Mouse (Mus musculus) C2C12 (cell line): ENCODE measurements around the gene Stk10.

ENCODE experiments used
- CTCF ChIP-seq: IDR thresholded peaks from one replicate; pipeline ENCODE4 v1.5.1; 2011; ENCODE audit not compliant: control insufficient read depth, insufficient read depth, insufficient read length
- FOSL1 ChIP-seq: IDR thresholded peaks from one replicate; pipeline ENCODE4 v1.8.0; 2011; ENCODE audit warnings: mild to moderate bottlenecking, low read length; ENCODE audit not compliant: poor library complexity, insufficient read depth, severe bottlenecking
- USF1 ChIP-seq: IDR thresholded peaks from one replicate; pipeline ENCODE4 v1.6.1; 2011; ENCODE audit warnings: low read depth, mild to moderate bottlenecking, control low read depth, moderate library complexity

DNA sequence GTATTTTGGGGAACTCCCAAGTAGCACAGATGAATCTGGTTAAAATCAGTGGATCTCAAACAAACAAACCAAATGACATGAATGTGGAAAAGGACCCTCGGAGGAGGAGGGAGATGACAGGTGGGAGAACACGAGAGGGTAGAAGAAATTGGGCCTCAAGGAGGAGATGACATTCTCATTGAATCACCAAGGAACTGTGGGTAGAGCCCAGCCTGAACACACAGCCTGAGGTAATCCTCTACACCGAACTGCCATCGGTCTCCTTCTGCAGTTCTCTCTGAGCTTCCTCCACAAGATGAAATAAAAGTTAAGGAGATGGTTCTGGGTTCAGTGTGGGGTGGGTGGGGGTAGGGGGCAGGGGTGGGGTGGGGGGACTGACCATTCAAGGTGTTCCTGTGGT lies 6.1 kb upstream of the Stk10 start:
- TF ChIP-seq USF1 (no peak), FOSL1 (no peak), CTCF (no peak)
